Mouse (Mus musculus): ENCODE measurements around the gene Isg15. TPM values are rescaled to one million over a fixed set of nuclear protein-coding genes. Genes with fewer than 3 reads are reported as not detected.
A peak's percentile ranks its signal among the peaks of the same experiment; 100 is the strongest.

Isg15 gene
- total RNA-seq, 1 experiment = 0.67 TPM

DNA sequence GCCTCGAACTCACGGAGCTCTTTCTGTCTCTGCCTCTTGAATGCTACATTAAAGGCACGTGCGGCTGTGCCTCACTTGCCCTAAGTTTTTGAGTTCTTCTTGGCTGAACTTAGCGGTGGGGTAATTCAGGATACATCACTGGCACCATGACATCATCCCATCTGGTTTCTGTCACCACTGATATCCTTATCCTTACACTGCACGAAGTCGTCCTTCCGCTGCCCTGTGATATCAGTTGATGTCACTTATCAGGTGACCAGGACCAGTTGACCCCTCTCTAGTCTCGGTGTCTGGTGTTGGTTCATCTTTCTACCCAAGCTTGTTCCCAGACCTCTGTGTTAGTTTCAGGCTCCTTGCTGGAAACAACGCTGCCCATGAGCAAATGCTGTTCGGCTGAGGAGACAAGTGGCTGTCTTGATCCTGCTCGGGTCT is 1.9 kb upstream of the Isg15 start:
- Histone ChIP-seq H3K4me1 (ENCODE audit: control insufficient read depth in 2 of 2, insufficient read depth in 2 of 2, low read length in 2 of 2, poor library complexity in 1 of 2) (peaks cover 0 to 11% of the 10 kb centered on the region in 2 experiments; a peak in 1 of 4 replicates), H3K36me3 (ENCODE audit: control insufficient read depth, insufficient read depth, low read length, poor library complexity, severe bottlenecking) (no peaks in the 10 kb centered on the region), H3K9ac (ENCODE audit: insufficient read depth, low read depth, low read length, poor library complexity, severe bottlenecking) (no peak overlapping the region), H3K9me3 (ENCODE audit: control insufficient read depth, insufficient read depth, low read depth, low read length) (no peaks in the 10 kb centered on the region), H3K27ac (ENCODE audit: insufficient read depth, low read depth, low read length, poor library complexity, severe bottlenecking) (no peak overlapping the region), H3K4me3 (ENCODE audit: insufficient read depth in 1 of 2, low read depth in 1 of 2, low read length in 2 of 2, poor library complexity in 1 of 2, severe bottlenecking in 1 of 2) (peak overlapping the region in 1 of 2 experiments; percentile 60; a peak in 1 of 4 replicates)
- DNase-seq (ENCODE audit: low read depth, low spot score) = no peak
- no peak for TF ChIP-seq ZC3H11A (IDR thresholded peaks at IDR 0.05; ENCODE audit: borderline replicate concordance, low read depth, low read length)
- no peak for TF ChIP-seq CHD2 (IDR thresholded peaks at IDR 0.05; ENCODE audit: low read depth, low read length)
- TF ChIP-seq HCFC1 (IDR thresholded peaks at IDR 0.05; ENCODE audit: borderline replicate concordance, insufficient read depth, low read length) = no peak
- TF ChIP-seq MAFK (IDR thresholded peaks at IDR 0.05; ENCODE audit: insufficient read depth, low read depth, low read length) = no peak
- in situ Hi-C loops (cut with MboI; ENCODE audit: low sequenced_read_pairs in 2 of 2, unreplicated experiment in 2 of 2) = no loop called here

DNA sequence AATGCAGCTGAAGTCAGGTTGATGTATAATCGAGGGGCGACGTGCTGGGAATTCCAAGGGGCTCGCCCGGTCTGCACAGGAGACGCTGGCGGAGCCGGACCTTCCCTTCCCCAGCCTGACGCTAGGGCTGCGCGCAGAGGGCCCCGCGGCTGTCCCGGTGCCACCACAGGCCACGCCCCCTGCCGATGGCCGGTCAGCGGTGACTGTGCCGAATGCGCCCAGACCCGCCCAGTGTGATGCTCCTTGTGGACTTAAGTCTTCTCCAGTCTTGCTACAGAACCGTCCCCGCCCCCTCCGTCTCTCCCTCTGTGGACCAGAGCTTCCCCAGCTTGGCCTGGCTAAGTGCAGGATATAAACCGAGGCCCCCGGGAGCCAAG is 2.8 kb downstream of the Isg15 start:
- Histone ChIP-seq H3K36me3 (ENCODE audit: control insufficient read depth, insufficient read depth, low read length, poor library complexity, severe bottlenecking) (peaks cover 12% of the 10 kb centered on the region), H3K9ac (ENCODE audit: insufficient read depth, low read depth, low read length, poor library complexity, severe bottlenecking) (peak overlapping the region; percentile 62), H3K9me3 (ENCODE audit: control insufficient read depth, insufficient read depth, low read depth, low read length) (no peaks in the 10 kb centered on the region), H3K4me3 (ENCODE audit: insufficient read depth in 1 of 2, low read depth in 1 of 2, low read length in 2 of 2, poor library complexity in 1 of 2, severe bottlenecking in 1 of 2) (peak overlapping the region; percentile 63 to 65), H3K4me1 (ENCODE audit: control insufficient read depth in 2 of 2, insufficient read depth in 2 of 2, low read length in 2 of 2, poor library complexity in 1 of 2) (peaks cover 2 to 32% of the 10 kb centered on the region in 2 experiments; a peak in 2 of 4 replicates), H3K27ac (ENCODE audit: insufficient read depth, low read depth, low read length, poor library complexity, severe bottlenecking) (peak overlapping the region; percentile 51)
- TF ChIP-seq MAFK (IDR thresholded peaks at IDR 0.05; ENCODE audit: insufficient read depth, low read depth, low read length) = no peak
- TF ChIP-seq CHD2 (IDR thresholded peaks at IDR 0.05; ENCODE audit: low read depth, low read length) = no peak
- no peak for TF ChIP-seq HCFC1 (IDR thresholded peaks at IDR 0.05; ENCODE audit: borderline replicate concordance, insufficient read depth, low read length)
- TF ChIP-seq ZNF384 (IDR thresholded peaks at IDR 0.05; ENCODE audit: low read depth, low read length) = no peak
- no peak for TF ChIP-seq ZC3H11A (IDR thresholded peaks at IDR 0.05; ENCODE audit: borderline replicate concordance, low read depth, low read length)
- peak; percentile 64 for DNase-seq (ENCODE audit: low read depth, low spot score)
- in situ Hi-C loops (cut with MboI; ENCODE audit: low sequenced_read_pairs in 2 of 2, unreplicated experiment in 2 of 2) = no loop called here

DNA sequence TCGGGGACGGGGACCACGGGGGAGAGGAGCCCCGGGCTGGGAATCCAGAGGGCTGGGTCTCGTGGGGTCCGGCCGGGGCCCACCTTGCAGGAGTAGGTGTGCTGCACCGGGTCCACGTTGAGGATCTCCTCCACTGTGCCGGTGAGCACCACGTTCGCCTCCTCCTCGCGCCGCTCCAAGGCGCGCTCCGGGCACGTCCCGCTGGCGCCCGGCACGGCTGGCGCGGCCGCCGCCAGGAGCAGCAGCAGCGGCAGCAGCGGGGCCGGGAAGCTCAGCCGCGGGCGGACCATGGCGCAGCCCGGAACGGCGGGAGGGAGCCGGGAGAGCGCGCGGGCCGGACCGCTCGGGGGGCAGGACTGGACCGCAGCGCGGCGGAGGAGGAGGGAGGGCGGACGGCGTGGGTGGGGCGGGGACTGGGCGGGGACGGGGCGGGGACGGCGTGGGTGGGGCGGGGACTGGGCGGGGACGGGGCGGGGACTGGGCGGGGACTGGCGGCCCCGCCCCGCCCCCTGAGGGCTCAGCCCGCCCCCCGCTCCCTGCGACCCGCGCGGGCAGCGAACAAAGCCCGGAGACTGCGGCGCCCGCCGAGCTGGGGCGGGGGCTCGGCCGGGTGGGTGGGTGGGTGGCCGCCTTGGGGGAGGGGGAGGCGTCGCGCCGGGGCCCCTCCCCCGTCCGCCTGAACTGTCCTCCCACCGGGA is 3.3 kb downstream of the Isg15 start, which contains the start of gene Agrn:
Gene Agrn (minus strand): TSS at position 358 of the 698 bp plus-strand sequence.
- TF ChIP-seq CHD2 (IDR thresholded peaks at IDR 0.05; ENCODE audit: low read depth, low read length) (no peak), HCFC1 (IDR thresholded peaks at IDR 0.05; ENCODE audit: borderline replicate concordance, insufficient read depth, low read length) (peak; percentile 8; the same call in 1 of the 2 replicates), MAFK (IDR thresholded peaks at IDR 0.05; ENCODE audit: insufficient read depth, low read depth, low read length) (no peak)
- Histone ChIP-seq H3K4me3 (ENCODE audit: insufficient read depth in 1 of 2, low read depth in 1 of 2, low read length in 2 of 2, poor library complexity in 1 of 2, severe bottlenecking in 1 of 2) (peak within 1 kb of the TSS; percentile 83 to 99), H3K9ac (ENCODE audit: insufficient read depth, low read depth, low read length, poor library complexity, severe bottlenecking) (peak within 1 kb of the TSS; percentile 91), H3K4me1 (ENCODE audit: control insufficient read depth in 2 of 2, insufficient read depth in 2 of 2, low read length in 2 of 2, poor library complexity in 1 of 2) (peaks cover 2 to 33% of the 10 kb centered on the region in 2 experiments; a peak in 3 of 4 replicates), H3K27ac (ENCODE audit: insufficient read depth, low read depth, low read length, poor library complexity, severe bottlenecking) (peak within 1 kb of the TSS; percentile 67), H3K36me3 (ENCODE audit: control insufficient read depth, insufficient read depth, low read length, poor library complexity, severe bottlenecking) (peaks cover 13% of the 10 kb centered on the region), H3K9me3 (ENCODE audit: control insufficient read depth, insufficient read depth, low read depth, low read length) (no peaks in the 10 kb centered on the region)
- in situ Hi-C loops (cut with MboI; ENCODE audit: low sequenced_read_pairs in 2 of 2, unreplicated experiment in 2 of 2) = no loop called here
- DNase-seq (ENCODE audit: low read depth, low spot score) = no peak

DNA sequence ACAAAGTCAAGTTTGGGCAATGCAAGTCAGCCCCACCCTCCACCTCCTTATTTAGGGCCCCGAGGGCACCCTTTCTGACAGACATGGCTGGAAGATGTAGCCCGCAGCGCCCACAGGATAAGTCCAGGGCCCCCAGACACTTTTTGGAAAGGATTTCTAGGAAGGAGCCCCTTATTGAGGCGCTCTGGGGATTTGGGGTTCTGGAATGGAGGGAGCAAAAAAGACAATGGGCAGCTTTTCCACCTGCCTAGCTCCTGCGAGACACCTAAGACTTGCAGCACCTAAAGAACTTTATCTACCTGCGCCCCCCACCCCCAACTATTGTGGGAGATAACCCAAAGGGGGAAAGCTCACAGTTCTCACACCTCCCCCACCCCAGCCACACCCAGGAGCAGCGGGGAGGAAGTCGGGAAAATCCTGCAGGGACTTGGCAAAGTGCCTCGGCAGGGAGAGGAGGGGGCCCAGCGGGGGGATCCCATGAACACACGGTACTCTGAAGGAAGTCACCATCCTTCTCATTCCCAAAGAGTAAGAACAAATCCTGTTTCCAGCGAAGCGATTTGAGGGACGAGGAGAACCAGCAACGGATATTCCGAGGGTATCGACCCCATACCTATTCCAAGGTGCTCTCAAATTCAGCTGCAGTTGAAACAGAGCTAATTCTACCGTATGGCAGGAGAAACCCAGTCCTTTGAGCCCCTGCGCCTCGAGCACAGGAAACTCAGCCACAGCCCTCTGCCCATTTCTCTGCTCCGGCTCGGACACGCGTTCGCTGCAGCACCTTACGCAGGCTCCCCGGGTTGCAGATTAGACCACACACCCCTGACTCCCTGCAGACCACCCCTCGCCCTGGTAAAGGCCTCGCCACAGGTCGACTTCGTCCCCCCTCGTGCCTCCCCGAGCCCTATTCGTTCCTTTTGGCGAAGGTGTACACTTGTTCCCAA is 4.4 kb downstream of the Isg15 start:
- Histone ChIP-seq H3K27ac (ENCODE audit: insufficient read depth, low read depth, low read length, poor library complexity, severe bottlenecking) (peak overlapping the region; percentile 26; the same call in 1 of the 2 replicates), H3K4me3 (ENCODE audit: insufficient read depth in 1 of 2, low read depth in 1 of 2, low read length in 2 of 2, poor library complexity in 1 of 2, severe bottlenecking in 1 of 2) (peak overlapping the region; percentile 83 to 99), H3K4me1 (ENCODE audit: control insufficient read depth in 2 of 2, insufficient read depth in 2 of 2, low read length in 2 of 2, poor library complexity in 1 of 2) (peaks cover 10 to 42% of the 10 kb centered on the region in 2 experiments; a peak in 3 of 4 replicates), H3K9me3 (ENCODE audit: control insufficient read depth, insufficient read depth, low read depth, low read length) (no peaks in the 10 kb centered on the region), H3K9ac (ENCODE audit: insufficient read depth, low read depth, low read length, poor library complexity, severe bottlenecking) (peak overlapping the region; percentile 91), H3K36me3 (ENCODE audit: control insufficient read depth, insufficient read depth, low read length, poor library complexity, severe bottlenecking) (peaks cover 23% of the 10 kb centered on the region)
- DNase-seq (ENCODE audit: low read depth, low spot score) = no peak
- in situ Hi-C loops (cut with MboI; ENCODE audit: low sequenced_read_pairs in 2 of 2, unreplicated experiment in 2 of 2) = no loop called here
- TF ChIP-seq HCFC1 (IDR thresholded peaks at IDR 0.05; ENCODE audit: borderline replicate concordance, insufficient read depth, low read length) (no peak), ZC3H11A (IDR thresholded peaks at IDR 0.05; ENCODE audit: borderline replicate concordance, low read depth, low read length) (no peak), MAFK (IDR thresholded peaks at IDR 0.05; ENCODE audit: insufficient read depth, low read depth, low read length) (no peak), CHD2 (IDR thresholded peaks at IDR 0.05; ENCODE audit: low read depth, low read length) (no peak), ZNF384 (IDR thresholded peaks at IDR 0.05; ENCODE audit: low read depth, low read length) (no peak)

Measured in ES-E14 (cell line).